Mouse (Mus musculus): ENCODE results near the gene Mobp. TPM values are rescaled to one million over a fixed set of nuclear protein-coding genes. Genes with fewer than 3 reads are reported as not detected.

Mobp gene
- total and polyA plus RNA-seq, 3 experiments, result 0.17 TPM; not detected in 2

DNA sequence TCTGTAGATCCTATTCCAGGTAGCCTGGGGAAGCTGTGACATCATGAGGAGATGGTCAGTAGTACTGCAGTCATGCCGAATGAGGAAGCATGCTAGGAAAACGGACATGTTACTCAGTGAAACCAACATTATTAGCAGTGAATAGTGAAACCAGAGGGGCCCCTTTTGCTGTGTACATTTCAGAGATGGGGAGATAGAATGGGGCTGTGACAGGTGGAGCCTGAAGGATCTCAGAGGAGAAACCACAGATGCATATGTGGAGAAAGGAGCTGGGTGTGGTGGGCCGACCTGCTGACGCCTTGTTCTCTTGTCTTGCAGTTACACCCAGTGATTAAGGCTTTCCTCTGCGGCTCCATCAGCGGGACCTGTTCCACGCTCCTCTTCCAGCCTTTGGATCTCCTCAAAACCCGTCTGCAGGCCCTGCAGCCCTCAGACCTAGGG is 33.3 kb upstream of the Mobp start:
- Histone ChIP-seq H3K9me3 (replicated peaks; ENCODE audit: low read length) (no peaks in the 10 kb centered on the region), H3K4me1 (ENCODE audit: control insufficient read depth in 1 of 2, insufficient read depth in 2 of 2) (peaks cover 12 to 46% of the 10 kb centered on the region in 2 experiments), H3K27ac (ENCODE audit: insufficient read depth, low read depth) (peak overlapping the region; percentile 60; the same call in 1 of the 2 replicates), H3K36me3 (replicated peaks in 1 of 2; ENCODE audit: control insufficient read depth in 1 of 2, insufficient read depth in 1 of 2, low read length in 1 of 2) (peaks cover 36 to 54% of the 10 kb centered on the region in 2 experiments), H3K4me2 (ENCODE audit: insufficient read depth, low read depth, poor library complexity, severe bottlenecking) (peak overlapping the region; percentile 69), H3K79me2 (replicated peaks; ENCODE audit: control insufficient read depth, extremely low read depth, insufficient read depth, poor library complexity, severe bottlenecking) (peaks cover 12% of the 10 kb centered on the region), H3K27me3 (replicated peaks) (no peaks in the 10 kb centered on the region), H3K9ac (ENCODE audit: insufficient read depth, low read depth) (peak overlapping the region; percentile 50), H3K4me3 (replicated peaks in 1 of 3; ENCODE audit: low read depth in 2 of 3, low read length in 2 of 3, poor library complexity in 1 of 3) (no peak overlapping the region)
- DNase-seq (ENCODE audit: extremely low read depth), result no peak
- TF ChIP-seq POLR2AphosphoS2 (IDR thresholded peaks at IDR 0.05; ENCODE audit: low read depth, low read length) (no peak), CHD2 (IDR thresholded peaks at IDR 0.05; ENCODE audit: low read length) (no peak), NRF1 (IDR thresholded peaks at IDR 0.05; ENCODE audit: low read depth, low read length) (no peak), RCOR1 (conservative IDR thresholded peaks at IDR 0.05; ENCODE audit: low read depth, low read length) (0 out of 2 replicates have a peak, but pooled peaks have one; percentile 23), MAFK (IDR thresholded peaks at IDR 0.05; ENCODE audit: insufficient replicate concordance, low read length) (no peak), ZMIZ1 (IDR thresholded peaks at IDR 0.05; ENCODE audit: low read depth, low read length) (no peak), MAX (IDR thresholded peaks at IDR 0.05; ENCODE audit: low read length) (peak; percentile 54; the same call in 1 of the 2 replicates), USF2 (conservative IDR thresholded peaks at IDR 0.05; ENCODE audit: low read depth, low read length) (no peak), HCFC1 (IDR thresholded peaks at IDR 0.05; ENCODE audit: low read depth, low read length) (no peak), ZNF384 (IDR thresholded peaks at IDR 0.05; ENCODE audit: low read depth, low read length) (no peak), JUND (conservative IDR thresholded peaks at IDR 0.05; ENCODE audit: low read depth, low read length) (no peak), TBP (conservative IDR thresholded peaks at IDR 0.05; ENCODE audit: low read depth, low read length) (no peak), JUN (IDR thresholded peaks at IDR 0.05; ENCODE audit: insufficient read depth, low read depth, low read length) (no peak), ZKSCAN1 (IDR thresholded peaks at IDR 0.05; ENCODE audit: borderline replicate concordance, low read depth, low read length) (no peak), ZC3H11A (IDR thresholded peaks at IDR 0.05; ENCODE audit: low read depth, low read length) (no peak), SIN3A (IDR thresholded peaks at IDR 0.05; ENCODE audit: low read length) (no peak; the same call in 1 of the 2 replicates), CHD1 (IDR thresholded peaks at IDR 0.05; ENCODE audit: low read depth, low read length) (no peak), MYC (IDR thresholded peaks at IDR 0.05; ENCODE audit: low read depth, low read length) (no peak), UBTF (IDR thresholded peaks at IDR 0.05; ENCODE audit: low read depth, low read length) (no peak), TCF12 (IDR thresholded peaks at IDR 0.05; ENCODE audit: low read depth, low read length) (0 out of 2 replicates have a peak, but pooled peaks have one; percentile 37), MXI1 (IDR thresholded peaks at IDR 0.05; ENCODE audit: low read depth, low read length) (0 out of 2 replicates have a peak, but pooled peaks have one; percentile 43), MEF2A (IDR thresholded peaks at IDR 0.05; ENCODE audit: borderline replicate concordance, low read depth, low read length) (0 out of 2 replicates have a peak, but pooled peaks have one; percentile 55), GABPA (IDR thresholded peaks at IDR 0.05; ENCODE audit: insufficient replicate concordance, low read depth, low read length) (no peak), MAZ (IDR thresholded peaks at IDR 0.05; ENCODE audit: low read depth, low read length) (no peak), EP300 (IDR thresholded peaks at IDR 0.05; ENCODE audit: low read length) (peak; percentile 68; the same call in 1 of the 2 replicates), KAT2A (IDR thresholded peaks at IDR 0.05; ENCODE audit: insufficient replicate concordance, low read length) (0 out of 2 replicates have a peak, but pooled peaks have one; percentile 43), ETS1 (conservative IDR thresholded peaks at IDR 0.05; ENCODE audit: low read depth, low read length) (no peak), BHLHE40 (IDR thresholded peaks at IDR 0.05; ENCODE audit: low read depth, low read length) (peak; percentile 34; the same call in 1 of the 2 replicates), POLR2A (IDR thresholded peaks at IDR 0.05; ENCODE audit: low read depth, low read length) (no peak), RAD21 (IDR thresholded peaks at IDR 0.05; ENCODE audit: low read depth, low read length) (no peak), SMC3 (IDR thresholded peaks at IDR 0.05; ENCODE audit: low read depth, low read length) (no peak), USF1 (IDR thresholded peaks at IDR 0.05; ENCODE audit: low read depth, low read length) (no peak), ELF1 (IDR thresholded peaks at IDR 0.05; ENCODE audit: low read depth, low read length) (no peak), E2F4 (IDR thresholded peaks at IDR 0.05; ENCODE audit: insufficient replicate concordance, low read depth, low read length) (no peak), NELFE (IDR thresholded peaks at IDR 0.05; ENCODE audit: low read depth, low read length) (no peak), PAX5 (IDR thresholded peaks at IDR 0.05; ENCODE audit: low read length) (no peak), CTCF (conservative IDR thresholded peaks at IDR 0.05 in 1 of 2, IDR thresholded peaks at IDR 0.05 in 1 of 2; ENCODE audit: low read depth in 2 of 2, low read length in 2 of 2) (no peak), IRF4 (IDR thresholded peaks at IDR 0.05; ENCODE audit: low read depth, low read length) (peak; percentile 80)
- dilution Hi-C loops (cut with MboI; ENCODE audit: extremely low pct_ligation_motif_present, extremely low pct_unique_long_range_greater_than_20kb, low sequenced_read_pairs) (no loop called here), in situ Hi-C loops (cut with MboI; ENCODE audit: low pct_ligation_motif_present, low pct_unique_long_range_greater_than_20kb, low sequenced_read_pairs) (no loop called here)

Measured in CH12.LX (cell line).